Mouse (Mus musculus) brain, embryonic 14.5 days (tissue): ENCODE measurements around the gene Fam169a.

ENCODE experiments used
- CTCF ChIP-seq: fragments of 200-500 bp; IDR thresholded peaks from 2 replicates; pipeline ENCODE4 v1.5.1; 2012; ENCODE audit warnings: inconsistent platforms, mild to moderate bottlenecking, moderate library complexity, borderline replicate concordance; ENCODE audit not compliant: insufficient read depth, insufficient read length; ENCODE audit errors: extremely low read depth
- POLR2A ChIP-seq: fragments of 200-500 bp; IDR thresholded peaks from 2 replicates; pipeline ENCODE4 v1.6.1; 2012; ENCODE audit warnings: mild to moderate bottlenecking, inconsistent platforms, borderline replicate concordance; ENCODE audit not compliant: poor library complexity, insufficient read depth, insufficient read length, severe bottlenecking; ENCODE audit errors: extremely low read depth

DNA sequence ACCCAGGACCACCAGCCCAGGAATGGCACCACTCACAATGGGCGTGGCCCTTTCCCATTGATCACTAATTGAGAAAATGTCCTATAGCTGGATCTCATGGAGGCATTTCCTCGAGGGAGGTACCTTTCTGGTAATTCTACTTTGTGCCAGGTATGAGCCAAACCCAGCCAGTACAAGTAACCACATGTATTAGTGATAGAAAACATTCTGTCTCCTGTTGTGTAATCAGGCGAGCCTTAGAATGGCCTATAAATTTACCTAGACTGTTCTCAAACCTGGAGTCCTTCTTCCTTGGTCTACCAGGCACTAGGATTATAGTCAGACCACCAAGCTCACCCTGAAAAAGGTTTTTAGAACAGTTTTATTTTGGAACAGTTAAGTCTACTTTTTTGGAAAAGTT lies 54.3 kb downstream of the Fam169a start:
- TF ChIP-seq POLR2A, result no peak
- TF ChIP-seq CTCF, result no peak
